Mouse (Mus musculus): ENCODE data around the gene Hist2h2aa1.
A peak's percentile ranks its signal among the peaks of the same experiment; 100 is the strongest.
"Not testable (repeated sequence)": the region's sequence is repeated elsewhere in the genome, so short reads cannot be mapped to it uniquely, and the experiment has no call there.

Hist2h2aa1 gene

GRCm38 (mm10) chr3:96245003-96245886, at the start of gene Hist2h2aa1:
Gene Hist2h2aa1, plus strand, starts transcription at chr3:96245497.
- peak; percentile 85 for DNase-seq (ENCODE audit: low read depth, low spot score)

- peak; percentile 26 for DNase-seq (ENCODE audit: low read depth, low spot score)
Observed at GRCm38 (mm10) chr3:96195616-96196313, 49.5 kb upstream of the Hist2h2aa1 start.

GRCm38 (mm10) chr3:96196437-96197128, 48.7 kb upstream of the Hist2h2aa1 start:
- peak; percentile 14 for DNase-seq (ENCODE audit: low read depth, low spot score)

- DNase-seq (ENCODE audit: low read depth, low spot score): peak; percentile 91
Observed at GRCm38 (mm10) chr3:96197129-96197749, 48.1 kb upstream of the Hist2h2aa1 start.

- peak; percentile 85 for DNase-seq (ENCODE audit: low read depth, low spot score)
Observed at GRCm38 (mm10) chr3:96198181-96198580, 47.1 kb upstream of the Hist2h2aa1 start.

GRCm38 (mm10) chr3:96198601-96199251, 46.6 kb upstream of the Hist2h2aa1 start:
- DNase-seq (ENCODE audit: low read depth, low spot score): not testable (repeated sequence)

GRCm38 (mm10) chr3:96199731-96200130, 45.6 kb upstream of the Hist2h2aa1 start:
- peak; percentile 19 for DNase-seq (ENCODE audit: low read depth, low spot score)

- peak; percentile 22 for DNase-seq (ENCODE audit: low read depth, low spot score)
Observed at GRCm38 (mm10) chr3:96207819-96208218, 37.5 kb upstream of the Hist2h2aa1 start.

- no peak for DNase-seq (ENCODE audit: low read depth, low spot score)
Observed at GRCm38 (mm10) chr3:96209242-96209641, 36.1 kb upstream of the Hist2h2aa1 start.

GRCm38 (mm10) chr3:96219191-96219641, 26.1 kb upstream of the Hist2h2aa1 start:
- peak; percentile 69 for DNase-seq (ENCODE audit: low read depth, low spot score)

- peak; percentile 87 for DNase-seq (ENCODE audit: low read depth, low spot score)
Observed at GRCm38 (mm10) chr3:96219661-96220130, 25.6 kb upstream of the Hist2h2aa1 start, which contains the start of the genes Bola1 and Hist2h2ab. Gene Bola1, minus strand, starts transcription at chr3:96219709. Gene Hist2h2ab, plus strand, starts transcription at chr3:96219865.

GRCm38 (mm10) chr3:96220131-96220764, 25.0 kb upstream of the Hist2h2aa1 start:
- DNase-seq (ENCODE audit: low read depth, low spot score): peak; percentile 67

GRCm38 (mm10) chr3:96220765-96221639, 24.3 kb upstream of the Hist2h2aa1 start, which contains the start of the genes Hist2h2ac and Hist2h2be:
Gene Hist2h2ac, minus strand, starts transcription at chr3:96220880.
Gene Hist2h2be, plus strand, starts transcription at chr3:96221119.
- peak; percentile 91 for DNase-seq (ENCODE audit: low read depth, low spot score)

- no peak for DNase-seq (ENCODE audit: low read depth, low spot score)
Observed at GRCm38 (mm10) chr3:96221640-96222038, 23.7 kb upstream of the Hist2h2aa1 start.

GRCm38 (mm10) chr3:96222774-96223173, 22.5 kb upstream of the Hist2h2aa1 start:
- no peak for DNase-seq (ENCODE audit: low read depth, low spot score)

GRCm38 (mm10) chr3:96225421-96225820, 19.9 kb upstream of the Hist2h2aa1 start:
- DNase-seq (ENCODE audit: low read depth, low spot score): no peak

GRCm38 (mm10) chr3:96226695-96227648, 18.3 kb upstream of the Hist2h2aa1 start:
- no peak for DNase-seq (ENCODE audit: low read depth, low spot score)

GRCm38 (mm10) chr3:96228828-96229227, 16.5 kb upstream of the Hist2h2aa1 start:
- DNase-seq (ENCODE audit: low read depth, low spot score): no peak

Data from CD4-positive, CD25-positive, alpha-beta regulatory T cell, adult 2 months (primary cell).